Mouse (Mus musculus) thymus, adult 2 months (tissue): ENCODE measurements at regions not wholly inside any gene's neighbourhood (a gene's known extent, or its start where the extent isn't known, plus 50 kb on each side); places are given as distances from the start of the nearest gene placed in this dataset.
"Not testable (repeated sequence)": the region's sequence is repeated elsewhere in the genome, so short reads cannot be mapped to it uniquely, and the experiment has no call there.

Experiments used
- DNase-seq: peaks from one replicate; pipeline ENCODE4 v3.0.0; 2021
- H3K27ac ChIP-seq: fragments of 200-500 bp; 2 replicates; pipeline ENCODE4 v1.5.1; 2012; ENCODE audit warnings: low read length, control low read depth; ENCODE audit not compliant: control insufficient read depth, insufficient read depth
- H3K27me3 ChIP-seq: fragments of 200-500 bp; 2 replicates; pipeline ENCODE4 v1.6.1; 2012; ENCODE audit warnings: mild to moderate bottlenecking, low read length, moderate library complexity, mixed read lengths; ENCODE audit not compliant: control insufficient read depth, insufficient read depth
- H3K36me3 ChIP-seq: fragments of 200-500 bp; 2 replicates; pipeline ENCODE4 v1.6.1; 2012; ENCODE audit warnings: mild to moderate bottlenecking, low read length, moderate library complexity; ENCODE audit not compliant: control insufficient read depth, insufficient read depth
- H3K4me1 ChIP-seq: fragments of 200-500 bp; replicated peaks from 2 replicates; pipeline ENCODE4 v1.6.1; 2012; ENCODE audit warnings: low read length; ENCODE audit not compliant: control insufficient read depth, insufficient read depth
- H3K4me3 ChIP-seq: fragments of 200-500 bp; 2 replicates; pipeline ENCODE4 v1.5.1; 2012; ENCODE audit warnings: mild to moderate bottlenecking, low read length, control low read depth, moderate library complexity; ENCODE audit not compliant: control insufficient read depth, insufficient read depth
- CTCF ChIP-seq: fragments of 200-500 bp; IDR thresholded peaks from 2 replicates; pipeline ENCODE4 v1.5.1; 2012; ENCODE audit warnings: mild to moderate bottlenecking, control low read depth, low read length, moderate library complexity, borderline replicate concordance; ENCODE audit not compliant: control insufficient read depth, poor library complexity, insufficient read depth; ENCODE audit errors: extremely low read depth
- POLR2A ChIP-seq: fragments of 200-500 bp; IDR thresholded peaks from 2 replicates; pipeline ENCODE4 v1.6.1; 2012; ENCODE audit warnings: mild to moderate bottlenecking, low read length, control low read depth, moderate library complexity; ENCODE audit not compliant: control insufficient read depth, poor library complexity, insufficient read depth; ENCODE audit errors: extremely low read depth
- WGBS: fragments of 180-500 bp; shearing (Covaris S2); methylation state at CpG from one replicate; pipeline ENCODE4 v1.1.7; 2018; 5-methylcytosine and 5-hydroxymethylcytosine counted together

GRCm38 (mm10) chr1:164521371-164522130, 63.4 kb upstream of the Atp1b1 start:
- no peak for DNase-seq
- Histone ChIP-seq H3K27ac (no peak overlapping the region), H3K36me3 (no peaks in the 10 kb centered on the region), H3K4me1 (no peaks in the 10 kb centered on the region), H3K27me3 (no peaks in the 10 kb centered on the region), H3K4me3 (no peak overlapping the region)
- TF ChIP-seq CTCF (no peak), POLR2A (no peak)
- WGBS, result 95% methylated on average over 6 of the region's 6 CpGs

- Histone ChIP-seq H3K27ac (no peak overlapping the region), H3K4me3 (no peak overlapping the region), H3K27me3 (no peaks in the 10 kb centered on the region), H3K4me1 (no peaks in the 10 kb centered on the region), H3K36me3 (no peaks in the 10 kb centered on the region)
- DNase-seq, result no peak
- TF ChIP-seq CTCF (no peak), POLR2A (no peak)
- over 99% methylated on average over 3 of the region's 3 CpGs for WGBS
These were observed 60.7 kb upstream of the Atp1b1 start for GRCm38 (mm10) chr1:164518866-164519265.

- Histone ChIP-seq H3K27me3 (no peaks in the 10 kb centered on the region), H3K36me3 (no peaks in the 10 kb centered on the region), H3K27ac (no peak overlapping the region), H3K4me1 (no peaks in the 10 kb centered on the region), H3K4me3 (no peak overlapping the region)
- no peak for DNase-seq
- WGBS, result 95% methylated on average over 4 of the region's 4 CpGs
- TF ChIP-seq POLR2A, result no peak
- TF ChIP-seq CTCF, result no peak
These were observed 60.2 kb upstream of the Atp1b1 start for GRCm38 (mm10) chr1:164518308-164518707.

GRCm38 (mm10) chr1:164517362-164517761, 59.2 kb upstream of the Atp1b1 start:
- DNase-seq, H3K36me3 ChIP-seq, H3K4me3 ChIP-seq, H3K27me3 ChIP-seq, H3K4me1 ChIP-seq, H3K27ac ChIP-seq: not testable (repeated sequence)
- WGBS, result 97% methylated on average over 2 of the region's 2 CpGs

GRCm38 (mm10) chr1:164511628-164512385, 53.7 kb upstream of the Atp1b1 start:
- 78% methylated on average over 7 of the region's 7 CpGs for WGBS
- Histone ChIP-seq H3K4me1 (peaks cover 5% of the 10 kb centered on the region), H3K27ac (no peak overlapping the region), H3K27me3 (no peaks in the 10 kb centered on the region), H3K36me3 (no peaks in the 10 kb centered on the region), H3K4me3 (no peak overlapping the region)
- DNase-seq, result no peak
- TF ChIP-seq POLR2A (no peak), CTCF (no peak)

- H3K36me3 ChIP-seq, result no peaks in the 10 kb centered on the region
- no peak overlapping the region for H3K4me3 ChIP-seq
- 71% methylated on average over 1 of the region's 1 CpGs for WGBS
- H3K27ac ChIP-seq, result no peak overlapping the region
- no peak for TF ChIP-seq POLR2A
- TF ChIP-seq CTCF, result no peak
- H3K4me1 ChIP-seq, result peaks cover 9% of the 10 kb centered on the region
- H3K27me3 ChIP-seq, result no peaks in the 10 kb centered on the region
- no peak for DNase-seq
These were observed 51.1 kb upstream of the Atp1b1 start for GRCm38 (mm10) chr1:164509226-164509625.
